Mouse (Mus musculus): ENCODE measurements around the gene Lamp1. TPM values are rescaled to one million over a fixed set of nuclear protein-coding genes. Genes with fewer than 3 reads are reported as not detected.
"Not testable (repeated sequence)": the region's sequence is repeated elsewhere in the genome, so short reads cannot be mapped to it uniquely, and the experiment has no call there.

The Lamp1 gene
- polyA plus RNA-seq (2015; fragmentation: Nextera tagmentation; extraction: Ambion mirVana), result 247 and 255 TPM in 2 replicates

DNA sequence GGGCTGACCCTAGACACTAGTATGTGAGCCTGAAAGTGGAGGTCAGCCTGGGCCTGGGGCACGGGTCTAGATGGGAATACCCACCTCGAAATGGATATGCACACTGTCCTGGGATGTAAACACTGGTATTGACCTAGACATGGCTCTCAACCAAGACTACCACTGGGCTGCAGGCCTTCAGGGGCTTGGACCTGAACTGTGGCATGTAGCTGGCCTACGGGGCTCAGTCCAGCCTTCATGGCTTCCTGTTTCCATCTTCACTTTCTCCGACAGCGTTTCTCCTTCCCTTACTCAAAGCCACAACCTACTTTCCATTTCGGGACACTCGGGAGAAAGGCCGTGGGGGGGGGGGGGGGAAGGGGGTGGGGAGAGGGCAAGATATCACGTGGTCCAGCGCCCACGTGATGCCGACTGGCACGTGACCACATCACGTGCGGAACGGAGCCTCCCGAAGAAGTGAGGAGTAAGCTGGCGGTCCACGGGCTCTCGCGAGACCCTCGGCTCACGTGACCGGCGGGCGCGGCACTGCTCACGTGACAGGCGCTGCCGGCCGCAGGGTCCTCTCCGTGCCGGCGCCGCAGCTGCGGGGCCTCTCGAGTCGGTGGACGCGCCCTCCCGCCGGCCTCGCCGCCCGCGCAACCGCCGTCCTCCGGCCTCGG, at the start of gene Lamp1:
Gene Lamp1, plus strand, starts transcription at position 444 of the 659 bp plus-strand sequence.
- Histone ChIP-seq H3K36me3 (no peaks in the 10 kb centered on the region), H3K27me3 (no peaks in the 10 kb centered on the region), H3K27ac (peak within 1 kb of the TSS; percentile 76; the same call in 1 of the 2 replicates), H3K4me2 (replicated peaks) (peak within 1 kb of the TSS; percentile 94), H3K4me3 (peak within 1 kb of the TSS; percentile 100), H3K4me1 (peaks cover 19% of the 10 kb centered on the region), H3K9me3 (no peaks in the 10 kb centered on the region), H3K9ac (peak within 1 kb of the TSS; percentile 99)
- WGBS, result 1% methylated on average over 49 of the region's 50 CpGs
- ATAC-seq (ENCODE audit: low FRiP score, low read depth), result peak; percentile 98

DNA sequence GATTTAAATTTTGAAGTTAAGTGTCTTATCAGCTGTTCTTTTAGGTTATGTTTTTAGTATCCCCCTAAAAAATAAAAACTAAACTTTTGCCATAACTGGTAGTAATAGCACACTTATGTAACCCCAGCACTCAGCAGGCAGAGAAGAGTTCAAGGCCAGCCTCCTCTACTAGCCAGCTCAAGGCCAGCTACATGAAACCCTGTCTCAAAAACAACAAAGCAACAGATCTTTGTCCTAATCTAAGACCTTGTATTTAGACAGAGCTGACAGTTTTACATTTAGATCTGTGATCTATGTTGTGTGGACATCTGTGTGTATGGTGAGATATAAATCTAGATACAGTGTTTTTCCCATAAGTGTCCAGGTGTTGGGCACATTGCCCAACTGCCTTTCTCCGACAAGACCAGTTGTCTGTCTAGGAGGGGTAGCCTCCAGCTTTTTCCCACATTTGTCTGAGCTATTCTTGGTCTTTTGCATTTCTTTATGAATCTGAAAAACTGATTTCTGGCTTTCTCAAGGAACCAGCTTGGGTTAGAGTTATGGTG, 49.5 kb upstream of the Lamp1 start:
- Histone ChIP-seq H3K27me3 (no peaks in the 10 kb centered on the region), H3K4me3 (no peak overlapping the region), H3K4me2 (replicated peaks) (no peak overlapping the region), H3K9me3 (no peaks in the 10 kb centered on the region), H3K27ac (no peak overlapping the region), H3K4me1 (peaks cover 19% of the 10 kb centered on the region), H3K9ac (no peak overlapping the region), H3K36me3 (peaks cover 30% of the 10 kb centered on the region)
- ATAC-seq (ENCODE audit: low FRiP score, low read depth), result no peak
- 68% methylated on average over 1 of the region's 1 CpGs for WGBS

DNA sequence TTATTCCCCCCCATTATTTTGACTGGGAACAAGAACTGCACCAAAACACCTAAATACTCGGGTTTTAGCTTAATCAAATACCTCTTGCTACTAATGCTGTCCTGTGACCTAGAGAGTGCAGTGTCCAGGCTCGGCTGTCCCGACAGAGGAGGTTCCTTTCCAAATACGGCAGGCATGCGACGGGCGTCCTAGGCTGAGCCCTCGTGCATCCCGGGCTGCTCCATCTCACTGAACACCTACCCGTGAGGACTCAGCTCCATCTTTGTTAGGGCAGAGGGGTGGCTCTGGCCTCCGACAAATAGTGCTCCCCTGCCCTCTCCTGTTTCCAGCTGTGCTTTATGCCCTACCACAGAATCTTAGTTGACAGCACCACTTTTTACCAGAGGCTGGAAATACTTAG, 47.0 kb upstream of the Lamp1 start:
- 89% methylated on average over 11 of the region's 11 CpGs for WGBS
- H3K27ac ChIP-seq, result no peak overlapping the region
- no peak overlapping the region for H3K4me2 ChIP-seq (replicated peaks)
- H3K9me3 ChIP-seq, result no peaks in the 10 kb centered on the region
- H3K36me3 ChIP-seq, result peaks cover 43% of the 10 kb centered on the region
- no peak overlapping the region for H3K4me3 ChIP-seq
- H3K9ac ChIP-seq, result no peak overlapping the region
- no peaks in the 10 kb centered on the region for H3K27me3 ChIP-seq
- ATAC-seq (ENCODE audit: low FRiP score, low read depth), result no peak
- peaks cover 11% of the 10 kb centered on the region; the same call in 1 of the 2 replicates for H3K4me1 ChIP-seq

DNA sequence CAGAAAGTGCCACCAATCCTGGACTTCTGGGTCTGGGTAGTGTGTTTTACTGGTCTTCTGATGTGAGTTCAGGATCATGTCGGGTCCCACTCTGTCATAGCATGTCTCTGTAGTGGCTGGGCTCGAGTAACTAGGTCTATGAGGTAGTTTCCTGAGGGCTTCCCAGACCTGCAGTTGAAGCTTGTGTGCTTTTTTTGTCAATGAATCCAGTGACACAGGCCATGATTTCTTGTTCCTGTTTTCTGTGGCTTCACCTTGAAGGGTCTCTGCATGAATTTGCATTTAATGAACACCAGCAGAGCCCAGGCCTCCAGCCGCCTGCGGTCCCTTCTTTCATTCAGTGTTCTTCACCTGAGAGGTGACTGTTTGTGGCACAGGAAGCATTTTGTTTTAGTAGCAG, 45.7 kb upstream of the Lamp1 start:
- 91% methylated on average over 4 of the region's 4 CpGs for WGBS
- H3K36me3 ChIP-seq, result peaks cover 47% of the 10 kb centered on the region

DNA sequence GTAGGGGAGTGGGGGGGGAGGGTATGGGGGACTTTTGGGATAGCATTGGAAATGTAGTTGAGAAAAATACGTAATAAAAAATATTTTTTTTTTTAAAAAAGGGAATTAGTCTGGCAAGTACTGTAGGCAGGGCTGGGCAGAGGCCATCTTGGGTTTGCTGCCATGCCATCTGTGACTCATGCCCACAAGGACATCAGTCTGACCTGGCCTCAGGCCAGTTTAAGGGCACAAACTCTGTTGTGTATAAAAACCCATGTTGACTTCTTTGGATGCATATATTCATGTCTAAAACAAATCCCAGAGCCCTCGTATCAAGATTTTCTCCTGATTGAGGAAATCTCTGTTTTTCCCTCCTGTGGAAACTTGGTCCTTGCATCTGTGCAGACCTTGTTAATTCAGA, 41.9 kb upstream of the Lamp1 start:
- WGBS, result 90% methylated on average over 2 of the region's 2 CpGs
- no peak overlapping the region for H3K4me2 ChIP-seq (replicated peaks)
- no peaks in the 10 kb centered on the region for H3K27me3 ChIP-seq
- H3K36me3 ChIP-seq, result peaks cover 74% of the 10 kb centered on the region
- H3K27ac ChIP-seq, result no peak overlapping the region
- ATAC-seq (ENCODE audit: low FRiP score, low read depth), result no peak
- H3K9ac ChIP-seq, result no peak overlapping the region
- no peak overlapping the region for H3K4me3 ChIP-seq
- no peaks in the 10 kb centered on the region for H3K9me3 ChIP-seq
- no peaks in the 10 kb centered on the region for H3K4me1 ChIP-seq

More for the DNA sequence above, 45.7 kb upstream of the Lamp1 start:
- Histone ChIP-seq H3K27ac (no peak overlapping the region), H3K27me3 (no peaks in the 10 kb centered on the region), H3K4me3 (no peak overlapping the region), H3K9ac (no peak overlapping the region), H3K9me3 (no peaks in the 10 kb centered on the region), H3K4me1 (peaks cover 4% of the 10 kb centered on the region; the same call in 1 of the 2 replicates), H3K4me2 (replicated peaks) (no peak overlapping the region)
- no peak for ATAC-seq (ENCODE audit: low FRiP score, low read depth)

DNA sequence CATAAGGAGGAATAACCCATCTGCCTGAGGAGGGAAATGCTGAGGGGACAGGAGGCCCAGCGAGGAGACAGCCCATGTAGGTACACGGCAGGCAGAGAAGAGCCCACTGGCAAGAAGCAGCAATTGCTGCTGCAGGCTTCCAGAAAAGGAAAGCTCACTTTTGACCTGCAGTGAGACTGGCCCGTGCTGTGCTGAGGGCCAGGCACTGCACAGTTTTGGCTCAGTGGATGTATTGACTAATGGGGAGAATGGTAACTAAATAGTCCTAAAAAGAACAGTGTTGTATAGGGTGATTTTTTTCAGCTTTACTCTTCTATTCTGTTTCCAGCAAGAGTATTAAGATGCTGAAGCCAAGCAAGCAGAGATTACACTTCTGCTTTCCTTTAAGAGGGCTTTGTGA, 40.4 kb upstream of the Lamp1 start:
- Histone ChIP-seq H3K4me2 (replicated peaks) (no peak overlapping the region), H3K9me3 (no peaks in the 10 kb centered on the region), H3K27ac (no peak overlapping the region), H3K9ac (no peak overlapping the region), H3K4me3 (no peak overlapping the region), H3K27me3 (no peaks in the 10 kb centered on the region), H3K36me3 (peaks cover 67% of the 10 kb centered on the region), H3K4me1 (no peaks in the 10 kb centered on the region)
- no peak for ATAC-seq (ENCODE audit: low FRiP score, low read depth)
- 80% methylated on average over 3 of the region's 3 CpGs for WGBS

DNA sequence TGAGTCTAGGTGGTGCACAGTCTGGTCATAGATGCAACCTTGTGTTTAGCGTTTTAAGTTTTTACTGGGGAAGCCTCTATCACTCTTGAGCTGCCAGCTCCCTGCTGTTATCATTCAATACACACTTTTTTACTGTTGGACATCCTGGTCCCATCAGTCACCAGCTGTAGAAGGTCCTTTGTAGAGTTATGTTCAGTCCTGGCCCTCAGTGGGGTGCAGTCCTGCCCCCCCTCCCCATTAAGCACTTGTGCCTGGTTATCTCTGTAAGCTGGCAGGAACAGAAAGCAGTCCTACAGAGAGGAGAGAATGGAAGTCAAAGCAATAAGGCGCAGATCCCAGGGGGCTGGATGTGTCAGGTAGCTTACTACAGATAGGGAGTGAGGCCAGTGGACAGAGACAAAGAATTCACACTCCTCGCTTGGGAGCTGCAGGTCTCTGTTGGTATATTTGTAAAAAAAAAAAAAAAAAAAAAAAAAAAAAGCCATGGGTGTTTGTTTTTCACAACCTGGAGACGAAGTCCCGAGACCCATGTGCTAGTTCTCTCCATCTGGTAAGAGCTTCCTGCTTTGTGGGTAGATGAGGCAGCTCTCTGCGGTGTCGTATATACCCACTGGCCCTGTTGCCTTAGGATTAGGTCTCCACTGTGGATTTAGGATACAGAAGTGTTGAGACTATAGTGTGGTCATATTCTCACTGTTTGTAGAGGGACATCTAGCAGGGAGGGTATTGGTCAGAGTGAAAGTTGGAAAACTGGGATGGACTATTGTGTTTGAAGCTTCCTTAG, 37.9 kb upstream of the Lamp1 start:
- ATAC-seq (ENCODE audit: low FRiP score, low read depth), result no peak
- Histone ChIP-seq H3K27ac (no peak overlapping the region), H3K36me3 (peaks cover 71% of the 10 kb centered on the region), H3K4me2 (replicated peaks) (no peak overlapping the region), H3K27me3 (no peaks in the 10 kb centered on the region), H3K9me3 (no peaks in the 10 kb centered on the region), H3K4me3 (no peak overlapping the region), H3K4me1 (no peaks in the 10 kb centered on the region), H3K9ac (no peak overlapping the region)
- 90% methylated on average over 7 of the region's 7 CpGs for WGBS

DNA sequence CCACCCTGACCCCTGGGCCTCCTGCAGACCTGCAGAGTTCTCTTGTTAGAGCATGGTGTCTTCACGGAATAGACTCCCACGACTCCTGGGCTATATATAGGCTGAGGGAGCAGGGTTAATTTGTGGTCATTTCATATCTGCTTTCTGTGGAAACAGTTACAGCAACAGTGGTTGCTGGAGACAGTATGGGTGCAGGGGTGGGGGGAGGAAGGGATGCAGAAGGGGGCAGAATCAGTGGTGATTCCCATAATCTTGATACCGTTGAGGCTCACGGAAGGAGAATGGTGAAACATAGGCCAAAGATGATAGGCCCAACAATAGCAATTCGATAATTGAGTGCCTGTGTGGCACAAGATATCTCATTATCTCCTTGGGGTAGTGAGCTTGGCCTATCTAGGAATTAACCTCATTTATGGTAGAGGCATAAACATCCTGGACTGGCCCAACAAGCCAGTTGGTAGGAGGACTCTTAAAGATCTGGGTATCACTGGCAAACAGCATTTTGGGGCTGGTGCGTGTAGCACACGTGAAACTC, 36.0 kb upstream of the Lamp1 start:
- Histone ChIP-seq H3K9me3 (no peaks in the 10 kb centered on the region), H3K4me1 (no peaks in the 10 kb centered on the region), H3K27me3 (no peaks in the 10 kb centered on the region), H3K4me3 (no peak overlapping the region), H3K27ac (no peak overlapping the region), H3K9ac (no peak overlapping the region), H3K4me2 (replicated peaks) (no peak overlapping the region), H3K36me3 (peaks cover 81% of the 10 kb centered on the region)
- WGBS, result 93% methylated on average over 7 of the region's 7 CpGs
- no peak for ATAC-seq (ENCODE audit: low FRiP score, low read depth)

DNA sequence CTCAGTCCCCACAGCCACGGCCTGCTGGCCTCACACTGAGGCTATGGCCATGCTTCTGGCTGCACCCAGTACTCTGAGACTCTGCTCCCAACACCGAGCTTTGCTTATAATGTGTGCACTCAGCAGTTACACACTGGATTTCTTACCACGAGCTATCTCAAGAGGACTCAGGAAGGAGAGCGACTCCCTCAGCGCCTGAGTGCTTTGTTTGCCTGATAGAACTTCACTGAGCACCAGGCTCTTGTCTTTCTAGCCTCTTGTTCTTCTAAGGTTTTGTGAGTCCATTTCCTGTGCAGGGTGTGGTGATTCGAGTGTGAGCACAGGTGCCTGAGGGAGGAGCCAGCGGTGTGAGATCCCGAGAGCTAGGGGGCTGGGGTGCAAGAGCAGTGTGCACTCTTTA, 34.1 kb upstream of the Lamp1 start:
- H3K9me3 ChIP-seq, result no peaks in the 10 kb centered on the region
- no peak for ATAC-seq (ENCODE audit: low FRiP score, low read depth)
- no peaks in the 10 kb centered on the region for H3K4me1 ChIP-seq
- WGBS, result 90% methylated on average over 8 of the region's 8 CpGs
- no peak overlapping the region for H3K4me3 ChIP-seq
- no peak overlapping the region for H3K9ac ChIP-seq
- H3K36me3 ChIP-seq, result peaks cover 82% of the 10 kb centered on the region
- no peaks in the 10 kb centered on the region for H3K27me3 ChIP-seq
- H3K27ac ChIP-seq, result no peak overlapping the region
- H3K4me2 ChIP-seq (replicated peaks), result no peak overlapping the region

DNA sequence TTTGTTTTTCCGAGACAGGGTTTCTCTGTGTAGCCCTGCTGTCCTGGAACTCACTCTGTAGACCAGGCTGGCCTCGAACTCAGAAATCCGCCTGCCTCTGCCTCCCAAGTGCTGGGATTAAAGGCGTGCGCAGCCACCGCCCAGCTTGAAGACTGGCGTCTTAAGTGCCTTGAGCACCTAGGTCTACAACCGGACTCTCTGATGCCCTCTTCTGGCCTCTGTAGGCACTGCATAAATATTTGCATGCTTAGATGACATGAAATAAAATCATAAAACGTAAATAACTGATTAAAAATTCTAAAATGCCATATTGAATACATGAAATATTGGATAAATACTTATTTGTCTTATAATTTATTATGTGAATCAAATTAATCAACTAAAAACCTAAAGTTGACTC, 26.7 kb upstream of the Lamp1 start:
- H3K4me2 ChIP-seq (replicated peaks); H3K4me3 ChIP-seq; H3K9ac ChIP-seq; H3K27me3 ChIP-seq; ATAC-seq (ENCODE audit: low FRiP score, low read depth); H3K27ac ChIP-seq; H3K4me1 ChIP-seq; H3K9me3 ChIP-seq: not testable (repeated sequence)
- H3K36me3 ChIP-seq, result peaks cover 95% of the 10 kb centered on the region
- 74% methylated on average over 9 of the region's 9 CpGs for WGBS

DNA sequence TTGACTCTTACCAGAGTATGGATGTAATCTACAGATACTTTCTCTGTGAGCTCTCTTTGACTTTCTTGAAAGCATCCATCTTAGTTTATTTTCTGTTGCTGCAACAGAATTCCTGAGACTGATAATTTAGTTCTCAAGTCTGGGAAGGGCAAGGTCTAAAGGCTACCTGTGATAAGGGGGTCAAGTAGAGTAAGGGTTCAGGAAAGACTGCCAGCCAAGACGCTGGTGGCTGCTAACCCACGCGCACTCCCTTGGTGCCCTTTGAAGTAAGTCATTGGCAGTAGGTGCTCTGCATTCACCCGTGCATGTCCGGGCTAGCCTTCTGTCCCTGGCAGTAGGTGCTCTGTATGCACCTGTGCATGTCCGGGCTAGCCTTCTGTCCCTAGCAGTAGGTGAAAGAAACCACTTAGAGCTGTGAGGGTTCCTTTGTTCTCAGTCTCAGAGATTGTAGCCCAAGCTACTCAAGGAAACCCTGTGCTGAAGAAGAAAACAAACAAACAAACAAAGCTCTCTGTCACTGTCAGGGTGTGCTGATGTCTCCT, 19.2 kb upstream of the Lamp1 start:
- Histone ChIP-seq H3K27me3 (no peaks in the 10 kb centered on the region), H3K9me3 (no peaks in the 10 kb centered on the region), H3K4me2 (replicated peaks) (no peak overlapping the region), H3K27ac (no peak overlapping the region), H3K9ac (no peak overlapping the region), H3K4me3 (no peak overlapping the region), H3K36me3 (peaks cover 100% of the 10 kb centered on the region), H3K4me1 (no peaks in the 10 kb centered on the region)
- WGBS, result 94% methylated on average over 6 of the region's 6 CpGs
- no peak for ATAC-seq (ENCODE audit: low FRiP score, low read depth)

DNA sequence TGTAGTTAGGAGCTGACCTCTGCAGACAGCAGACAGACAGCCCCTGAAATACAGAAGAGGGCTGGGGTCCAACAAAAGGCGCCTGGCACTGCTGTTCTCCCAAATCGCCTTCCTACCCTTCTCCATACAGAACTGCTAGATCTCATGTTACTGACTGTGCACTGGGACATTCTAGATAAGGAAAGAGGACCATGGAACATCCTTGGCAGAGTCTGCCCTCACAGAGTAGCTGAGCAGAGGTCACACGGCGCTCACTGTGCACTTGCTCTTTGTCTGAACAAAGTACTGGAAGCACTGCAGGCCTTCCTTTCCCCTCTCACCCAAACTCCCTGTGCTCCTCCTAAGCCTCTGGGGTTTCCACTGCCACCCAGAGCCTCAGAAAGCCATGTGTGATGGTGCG, 17.3 kb upstream of the Lamp1 start:
- peaks cover 100% of the 10 kb centered on the region for H3K36me3 ChIP-seq
- no peak overlapping the region for H3K27ac ChIP-seq
- no peak overlapping the region for H3K4me3 ChIP-seq
- 94% methylated on average over 5 of the region's 5 CpGs for WGBS
- no peak overlapping the region for H3K9ac ChIP-seq
- no peaks in the 10 kb centered on the region for H3K9me3 ChIP-seq
- no peaks in the 10 kb centered on the region for H3K4me1 ChIP-seq
- no peak overlapping the region for H3K4me2 ChIP-seq (replicated peaks)
- no peak for ATAC-seq (ENCODE audit: low FRiP score, low read depth)
- H3K27me3 ChIP-seq, result no peaks in the 10 kb centered on the region
